Mouse (Mus musculus): ENCODE results near the gene H2al1h. TPM values are rescaled to one million over a fixed set of nuclear protein-coding genes. Genes with fewer than 3 reads are reported as not detected.
A peak's percentile ranks its signal among the peaks of the same experiment; 100 is the strongest.
"Not testable (repeated sequence)": the region's sequence is repeated elsewhere in the genome, so short reads cannot be mapped to it uniquely, and the experiment has no call there.

Gene H2al1h
- polyA plus RNA-seq (2012; rRNA removed), result not detected in 2 replicates

DNA sequence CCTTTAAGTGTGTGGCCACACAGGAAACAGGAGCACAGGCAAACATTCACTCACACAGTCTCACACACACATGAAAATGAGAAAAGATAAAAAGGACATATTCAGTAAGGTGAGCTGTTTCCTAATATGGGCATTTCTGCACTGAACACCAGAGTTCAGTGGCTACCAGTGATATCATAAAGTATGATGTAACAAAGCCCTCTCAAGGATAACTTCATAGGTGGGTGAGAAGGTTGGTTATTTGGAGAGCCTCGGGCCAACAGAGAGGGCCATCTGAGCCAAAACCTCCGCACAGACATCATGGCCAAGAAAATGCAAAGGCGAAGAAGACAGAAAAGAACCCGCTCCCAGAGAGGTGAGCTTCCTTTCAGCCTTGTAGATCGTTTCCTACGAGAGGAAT, at the start of gene H2al1h:
H2al1h (plus strand) TSS at position 301 of the 400 bp plus-strand sequence.
- H3K4me3 ChIP-seq (replicated peaks; ENCODE audit: extremely low read depth, low read depth, low read length); DNase-seq; H3K4me1 ChIP-seq (ENCODE audit: control insufficient read depth, insufficient read depth, low read length): not testable (repeated sequence)
- WGBS, result no CpG with 5 or more reads among the region's 6 CpGs

DNA sequence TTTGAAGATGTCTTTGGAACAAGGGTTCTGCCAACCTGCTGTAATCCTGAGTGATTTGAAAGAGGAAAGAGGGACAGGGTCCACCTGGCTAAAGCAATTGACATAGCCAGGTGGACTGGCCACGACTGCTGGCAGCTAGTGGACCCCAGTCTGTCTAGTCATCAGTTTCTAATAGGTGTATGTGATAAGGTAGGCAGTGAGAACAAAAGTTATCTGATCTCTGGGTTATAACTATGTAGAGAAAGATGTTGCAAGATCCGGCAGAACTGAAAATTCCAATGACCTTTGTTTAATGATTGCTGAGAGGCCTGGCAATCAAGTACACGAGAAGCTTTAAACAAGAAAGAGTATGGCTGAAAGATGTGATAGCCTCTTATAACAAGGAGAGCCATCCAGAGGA, 48.1 kb upstream of the H2al1h start:
- 71% methylated on average over 3 of the region's 3 CpGs for WGBS
- Histone ChIP-seq H3K4me3 (replicated peaks; ENCODE audit: extremely low read depth, low read depth, low read length) (no peak overlapping the region), H3K4me1 (ENCODE audit: control insufficient read depth, insufficient read depth, low read length) (no peaks in the 10 kb centered on the region)
- no peak for DNase-seq
- no peak for TF ChIP-seq POLR2A (IDR thresholded peaks at IDR 0.05; ENCODE audit: borderline replicate concordance, extremely low read depth, low read depth, low read length)
- TF ChIP-seq CTCF (IDR thresholded peaks at IDR 0.05; ENCODE audit: insufficient read depth, low read length), result no peak

DNA sequence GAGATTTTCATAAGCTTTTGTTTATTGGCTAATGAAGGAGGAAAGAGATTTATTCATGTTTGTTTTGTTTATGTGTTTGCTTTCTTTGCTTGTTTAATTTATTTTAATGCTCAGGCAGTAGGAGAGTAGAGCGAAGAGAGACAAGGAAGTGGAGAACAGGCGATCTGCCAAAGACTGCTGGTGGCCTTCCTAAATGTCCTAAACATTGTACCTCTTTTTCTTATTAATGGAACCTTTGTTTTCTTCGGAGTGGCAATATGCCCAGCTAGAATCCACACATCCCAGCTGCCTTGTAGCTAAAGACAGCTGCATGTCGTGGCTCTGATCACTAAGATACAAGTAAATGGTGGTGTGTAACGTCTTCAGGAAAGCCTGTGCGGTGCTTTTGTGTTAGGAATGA, 44.2 kb upstream of the H2al1h start:
- TF ChIP-seq CTCF (IDR thresholded peaks at IDR 0.05; ENCODE audit: insufficient read depth, low read length) (no peak), POLR2A (IDR thresholded peaks at IDR 0.05; ENCODE audit: borderline replicate concordance, extremely low read depth, low read depth, low read length) (no peak)
- no peaks in the 10 kb centered on the region for H3K4me1 ChIP-seq (ENCODE audit: control insufficient read depth, insufficient read depth, low read length)
- H3K4me3 ChIP-seq (replicated peaks; ENCODE audit: extremely low read depth, low read depth, low read length), result no peak overlapping the region
- DNase-seq, result no peak
- 66% methylated on average over 6 of the region's 6 CpGs for WGBS

DNA sequence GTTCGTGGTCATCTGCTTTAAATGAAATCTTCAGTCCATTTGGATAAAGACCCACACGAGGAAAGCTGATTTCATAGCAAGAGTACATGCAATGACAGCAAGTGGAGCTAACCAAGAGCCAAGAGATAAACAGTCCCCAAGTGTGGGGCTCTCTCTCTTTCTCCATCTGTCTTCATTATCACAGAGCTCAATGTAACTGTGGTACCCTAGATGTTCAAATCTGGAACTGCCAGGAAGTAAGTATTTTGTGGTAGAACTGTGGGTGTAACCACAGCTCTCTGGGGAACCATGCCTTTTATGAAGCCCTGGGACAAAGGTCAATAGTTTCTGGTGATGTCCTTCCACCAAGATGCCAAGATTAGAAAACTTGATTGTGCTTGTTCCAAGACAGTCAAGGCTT, 40.6 kb upstream of the H2al1h start:
- no peak for DNase-seq
- H3K4me3 ChIP-seq (replicated peaks; ENCODE audit: extremely low read depth, low read depth, low read length), result no peak overlapping the region
- 65% methylated on average over 2 of the region's 2 CpGs for WGBS
- H3K4me1 ChIP-seq (ENCODE audit: control insufficient read depth, insufficient read depth, low read length), result no peaks in the 10 kb centered on the region
- TF ChIP-seq POLR2A (IDR thresholded peaks at IDR 0.05; ENCODE audit: borderline replicate concordance, extremely low read depth, low read depth, low read length) (no peak), CTCF (IDR thresholded peaks at IDR 0.05; ENCODE audit: insufficient read depth, low read length) (no peak)

DNA sequence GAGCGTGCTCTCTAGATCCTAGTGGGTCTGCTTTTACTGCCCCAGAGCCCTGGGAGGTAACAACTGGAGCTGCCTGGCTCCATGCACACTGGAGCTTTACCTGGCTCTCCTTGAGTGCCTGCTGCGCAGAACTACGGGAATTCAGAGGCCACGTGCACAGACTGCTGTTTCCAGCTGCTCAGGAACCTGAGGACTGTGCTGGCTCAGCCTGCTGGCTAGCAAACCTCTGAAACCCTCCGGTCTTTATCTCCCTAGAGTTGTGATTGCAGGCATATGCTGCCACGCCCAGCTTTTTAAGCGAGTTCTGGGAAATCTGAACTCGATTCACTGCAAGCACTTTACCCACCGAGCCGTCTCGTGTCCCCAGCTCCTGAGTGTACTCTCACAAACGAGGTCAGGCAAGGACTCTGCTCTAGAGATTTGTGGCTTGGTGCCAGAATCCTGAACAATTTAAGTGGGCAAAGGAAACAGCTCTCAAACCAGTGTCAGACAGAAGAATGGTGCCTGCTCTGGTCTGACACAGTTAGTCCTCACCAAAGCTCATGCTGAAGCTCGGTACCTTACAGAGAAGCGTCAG, 32.9 kb upstream of the H2al1h start:
- no peak overlapping the region for H3K4me3 ChIP-seq (replicated peaks; ENCODE audit: extremely low read depth, low read depth, low read length)
- TF ChIP-seq CTCF (IDR thresholded peaks at IDR 0.05; ENCODE audit: insufficient read depth, low read length) (no peak), POLR2A (IDR thresholded peaks at IDR 0.05; ENCODE audit: borderline replicate concordance, extremely low read depth, low read depth, low read length) (no peak)
- WGBS, result 55% methylated on average over 14 of the region's 14 CpGs
- DNase-seq, result peak; percentile 20
- H3K4me1 ChIP-seq (ENCODE audit: control insufficient read depth, insufficient read depth, low read length), result peaks cover 6% of the 10 kb centered on the region

DNA sequence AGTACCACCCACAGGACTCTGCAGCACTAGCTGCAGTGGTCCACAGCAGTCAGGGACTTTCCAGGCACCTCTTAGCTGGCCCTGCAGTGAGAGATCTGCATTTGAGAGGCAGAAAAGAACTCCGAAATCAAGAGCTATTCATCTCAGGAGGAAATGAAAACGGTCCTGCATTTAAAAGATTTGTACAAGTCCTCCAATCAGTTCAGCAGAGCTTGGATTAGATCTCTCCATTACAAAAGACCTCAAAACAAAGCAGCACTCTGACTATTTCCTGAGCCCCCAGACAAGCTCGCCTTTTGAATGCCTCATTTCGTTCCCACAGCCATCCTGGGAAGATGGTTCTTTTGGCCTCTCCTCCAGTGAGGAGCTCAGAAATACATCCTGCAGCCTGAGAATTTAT, 32.0 kb upstream of the H2al1h start:
- TF ChIP-seq CTCF (IDR thresholded peaks at IDR 0.05; ENCODE audit: insufficient read depth, low read length), result no peak
- TF ChIP-seq POLR2A (IDR thresholded peaks at IDR 0.05; ENCODE audit: borderline replicate concordance, extremely low read depth, low read depth, low read length), result no peak
- Histone ChIP-seq H3K4me1 (ENCODE audit: control insufficient read depth, insufficient read depth, low read length) (peaks cover 6% of the 10 kb centered on the region), H3K4me3 (replicated peaks; ENCODE audit: extremely low read depth, low read depth, low read length) (no peak overlapping the region)
- WGBS, result 63% methylated on average over 4 of the region's 4 CpGs
- no peak for DNase-seq

DNA sequence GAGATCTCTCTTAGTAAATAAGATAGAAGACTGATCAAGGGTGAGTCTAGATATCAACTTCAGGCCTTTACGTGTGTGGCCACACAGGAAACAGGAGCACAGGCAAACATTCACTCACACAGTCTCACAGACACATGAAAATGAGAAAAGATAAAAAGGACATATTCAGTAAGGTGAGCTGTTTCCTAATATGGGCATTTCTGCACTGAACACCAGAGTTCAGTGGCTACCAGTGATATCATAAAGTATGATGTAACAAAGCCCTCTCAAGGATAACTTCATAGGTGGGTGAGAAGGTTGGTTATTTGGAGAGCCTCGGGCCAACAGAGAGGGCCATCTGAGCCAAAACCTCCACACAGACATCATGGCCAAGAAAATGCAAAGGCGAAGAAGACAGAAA, 22.3 kb upstream of the H2al1h start, which contains the start of gene H2al1a:
H2al1a (plus strand) TSS at position 301 of the 400 bp plus-strand sequence.
- WGBS, result no CpG with 5 or more reads among the region's 3 CpGs
- H3K4me3 ChIP-seq (replicated peaks; ENCODE audit: extremely low read depth, low read depth, low read length); DNase-seq; H3K4me1 ChIP-seq (ENCODE audit: control insufficient read depth, insufficient read depth, low read length): not testable (repeated sequence)

DNA sequence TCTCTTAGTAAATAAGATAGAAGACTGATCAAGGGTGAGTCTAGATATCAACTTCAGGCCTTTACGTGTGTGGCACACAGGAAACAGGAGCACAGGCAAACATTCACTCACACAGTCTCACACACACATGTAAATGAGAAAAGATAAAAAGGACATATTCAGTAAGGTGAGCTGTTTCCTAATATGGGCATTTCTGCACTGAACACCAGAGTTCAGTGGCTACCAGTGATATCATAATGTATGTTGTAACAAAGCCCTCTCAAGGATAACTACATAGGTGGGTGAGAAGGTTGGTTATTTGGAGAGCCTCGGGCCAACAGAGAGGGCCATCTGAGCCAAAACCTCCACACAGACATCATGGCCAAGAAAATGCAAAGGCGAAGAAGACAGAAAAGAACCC, 19.2 kb upstream of the H2al1h start, which contains the start of gene H2al1b:
H2al1b (plus strand) TSS at position 301 of the 400 bp plus-strand sequence.
- H3K4me1 ChIP-seq (ENCODE audit: control insufficient read depth, insufficient read depth, low read length); H3K4me3 ChIP-seq (replicated peaks; ENCODE audit: extremely low read depth, low read depth, low read length); DNase-seq: not testable (repeated sequence)
- 90% methylated on average over 1 of the region's 3 CpGs for WGBS

DNA sequence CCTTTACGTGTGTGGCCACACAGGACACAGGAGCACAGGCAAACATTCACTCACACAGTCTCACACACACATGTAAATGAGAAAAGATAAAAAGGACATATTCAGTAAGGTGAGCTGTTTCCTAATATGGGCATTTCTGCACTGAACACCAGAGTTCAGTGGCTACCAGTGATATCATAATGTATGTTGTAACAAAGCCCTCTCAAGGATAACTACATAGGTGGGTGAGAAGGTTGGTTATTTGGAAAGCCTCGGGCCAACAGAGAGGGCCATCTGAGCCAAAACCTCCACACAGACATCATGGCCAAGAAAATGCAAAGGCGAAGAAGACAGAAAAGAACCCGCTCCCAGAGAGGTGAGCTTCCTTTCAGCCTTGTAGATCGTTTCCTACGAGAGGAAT, 15.9 kb upstream of the H2al1h start, which contains the start of gene H2al1c:
H2al1c (plus strand) TSS at position 301 of the 400 bp plus-strand sequence.
- not testable (repeated sequence) for H3K4me3 ChIP-seq (replicated peaks; ENCODE audit: extremely low read depth, low read depth, low read length); DNase-seq; H3K4me1 ChIP-seq (ENCODE audit: control insufficient read depth, insufficient read depth, low read length)
- 69% methylated on average over 1 of the region's 6 CpGs for WGBS

DNA sequence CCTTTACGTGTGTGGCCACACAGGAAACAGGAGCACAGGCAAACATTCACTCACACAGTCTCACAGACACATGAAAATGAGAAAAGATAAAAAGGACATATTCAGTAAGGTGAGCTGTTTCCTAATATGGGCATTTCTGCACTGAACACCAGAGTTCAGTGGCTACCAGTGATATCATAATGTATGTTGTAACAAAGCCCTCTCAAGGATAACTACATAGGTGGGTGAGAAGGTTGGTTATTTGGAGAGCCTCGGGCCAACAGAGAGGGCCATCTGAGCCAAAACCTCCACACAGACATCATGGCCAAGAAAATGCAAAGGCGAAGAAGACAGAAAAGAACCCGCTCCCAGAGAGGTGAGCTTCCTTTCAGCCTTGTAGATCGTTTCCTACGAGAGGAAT, 12.8 kb upstream of the H2al1h start, which contains the start of gene H2al1d:
H2al1d (plus strand) TSS at position 301 of the 400 bp plus-strand sequence.
- WGBS, result no CpG with 5 or more reads among the region's 6 CpGs
- H3K4me1 ChIP-seq (ENCODE audit: control insufficient read depth, insufficient read depth, low read length); DNase-seq; H3K4me3 ChIP-seq (replicated peaks; ENCODE audit: extremely low read depth, low read depth, low read length): not testable (repeated sequence)

DNA sequence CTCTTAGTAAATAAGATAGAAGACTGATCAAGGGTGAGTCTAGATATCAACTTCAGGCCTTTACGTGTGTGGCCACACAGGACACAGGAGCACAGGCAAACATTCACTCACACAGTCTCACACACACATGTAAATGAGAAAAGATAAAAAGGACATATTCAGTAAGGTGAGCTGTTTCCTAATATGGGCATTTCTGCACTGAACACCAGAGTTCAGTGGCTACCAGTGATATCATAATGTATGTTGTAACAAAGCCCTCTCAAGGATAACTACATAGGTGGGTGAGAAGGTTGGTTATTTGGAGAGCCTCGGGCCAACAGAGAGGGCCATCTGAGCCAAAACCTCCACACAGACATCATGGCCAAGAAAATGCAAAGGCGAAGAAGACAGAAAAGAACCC, 9.7 kb upstream of the H2al1h start, which contains the start of gene H2al1e:
H2al1e (plus strand) TSS at position 301 of the 400 bp plus-strand sequence.
- not testable (repeated sequence) for DNase-seq; H3K4me1 ChIP-seq (ENCODE audit: control insufficient read depth, insufficient read depth, low read length); H3K4me3 ChIP-seq (replicated peaks; ENCODE audit: extremely low read depth, low read depth, low read length)
- WGBS, result no CpG with 5 or more reads among the region's 3 CpGs

DNA sequence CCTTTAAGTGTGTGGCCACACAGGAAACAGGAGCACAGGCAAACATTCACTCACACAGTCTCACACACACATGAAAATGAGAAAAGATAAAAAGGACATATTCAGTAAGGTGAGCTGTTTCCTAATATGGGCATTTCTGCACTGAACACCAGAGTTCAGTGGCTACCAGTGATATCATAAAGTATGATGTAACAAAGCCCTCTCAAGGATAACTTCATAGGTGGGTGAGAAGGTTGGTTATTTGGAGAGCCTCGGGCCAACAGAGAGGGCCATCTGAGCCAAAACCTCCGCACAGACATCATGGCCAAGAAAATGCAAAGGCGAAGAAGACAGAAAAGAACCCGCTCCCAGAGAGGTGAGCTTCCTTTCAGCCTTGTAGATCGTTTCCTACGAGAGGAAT, 6.4 kb upstream of the H2al1h start, which contains the start of gene H2al1f:
H2al1f (plus strand) TSS at position 301 of the 400 bp plus-strand sequence.
- no CpG with 5 or more reads among the region's 6 CpGs for WGBS
- DNase-seq; H3K4me1 ChIP-seq (ENCODE audit: control insufficient read depth, insufficient read depth, low read length); H3K4me3 ChIP-seq (replicated peaks; ENCODE audit: extremely low read depth, low read depth, low read length): not testable (repeated sequence)

DNA sequence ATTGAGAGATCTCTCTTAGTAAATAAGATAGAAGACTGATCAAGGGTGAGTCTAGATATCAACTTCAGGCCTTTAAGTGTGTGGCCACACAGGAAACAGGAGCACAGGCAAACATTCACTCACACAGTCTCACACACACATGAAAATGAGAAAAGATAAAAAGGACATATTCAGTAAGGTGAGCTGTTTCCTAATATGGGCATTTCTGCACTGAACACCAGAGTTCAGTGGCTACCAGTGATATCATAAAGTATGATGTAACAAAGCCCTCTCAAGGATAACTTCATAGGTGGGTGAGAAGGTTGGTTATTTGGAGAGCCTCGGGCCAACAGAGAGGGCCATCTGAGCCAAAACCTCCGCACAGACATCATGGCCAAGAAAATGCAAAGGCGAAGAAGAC, 3.3 kb upstream of the H2al1h start, which contains the start of gene H2al1g:
H2al1g (plus strand) TSS at position 301 of the 400 bp plus-strand sequence.
- no CpG with 5 or more reads among the region's 3 CpGs for WGBS

DNA sequence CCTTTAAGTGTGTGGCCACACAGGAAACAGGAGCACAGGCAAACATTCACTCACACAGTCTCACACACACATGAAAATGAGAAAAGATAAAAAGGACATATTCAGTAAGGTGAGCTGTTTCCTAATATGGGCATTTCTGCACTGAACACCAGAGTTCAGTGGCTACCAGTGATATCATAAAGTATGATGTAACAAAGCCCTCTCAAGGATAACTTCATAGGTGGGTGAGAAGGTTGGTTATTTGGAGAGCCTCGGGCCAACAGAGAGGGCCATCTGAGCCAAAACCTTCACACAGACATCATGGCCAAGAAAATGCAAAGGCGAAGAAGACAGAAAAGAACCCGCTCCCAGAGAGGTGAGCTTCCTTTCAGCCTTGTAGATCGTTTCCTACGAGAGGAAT, 3.1 kb downstream of the H2al1h start, which contains the start of gene H2al1i:
H2al1i (plus strand) TSS at position 301 of the 400 bp plus-strand sequence.
- H3K4me3 ChIP-seq (replicated peaks; ENCODE audit: extremely low read depth, low read depth, low read length); H3K4me1 ChIP-seq (ENCODE audit: control insufficient read depth, insufficient read depth, low read length); DNase-seq: not testable (repeated sequence)
- WGBS, result 85% methylated on average over 3 of the region's 5 CpGs

More for the DNA sequence above, 3.3 kb upstream of the H2al1h start, which contains the start of gene H2al1g:
- DNase-seq; H3K4me1 ChIP-seq (ENCODE audit: control insufficient read depth, insufficient read depth, low read length); H3K4me3 ChIP-seq (replicated peaks; ENCODE audit: extremely low read depth, low read depth, low read length): not testable (repeated sequence)

DNA sequence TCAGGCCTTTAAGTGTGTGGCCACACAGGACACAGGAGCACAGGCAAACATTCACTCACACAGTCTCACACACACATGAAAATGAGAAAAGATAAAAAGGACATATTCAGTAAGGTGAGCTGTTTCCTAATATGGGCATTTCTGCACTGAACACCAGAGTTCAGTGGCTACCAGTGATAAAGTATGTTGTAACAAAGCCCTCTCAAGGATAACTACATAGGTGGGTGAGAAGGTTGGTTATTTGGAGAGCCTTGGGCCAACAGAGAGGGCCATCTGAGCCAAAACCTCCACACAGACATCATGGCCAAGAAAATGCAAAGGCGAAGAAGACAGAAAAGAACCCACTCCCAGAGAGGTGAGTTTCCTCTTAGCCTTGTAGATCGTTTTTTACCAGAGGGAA, 6.2 kb downstream of the H2al1h start, which contains the start of gene H2al1j:
H2al1j (plus strand) TSS at position 301 of the 400 bp plus-strand sequence.
- not testable (repeated sequence) for H3K4me3 ChIP-seq (replicated peaks; ENCODE audit: extremely low read depth, low read depth, low read length); DNase-seq; H3K4me1 ChIP-seq (ENCODE audit: control insufficient read depth, insufficient read depth, low read length)
- WGBS, result 80% methylated on average over 2 of the region's 2 CpGs
